Mouse (Mus musculus): ENCODE results near the gene Gm48551. TPM values are rescaled to one million over a fixed set of nuclear protein-coding genes. Genes with fewer than 3 reads are reported as not detected.
A peak's percentile ranks its signal among the peaks of the same experiment; 100 is the strongest.

The Gm48551 gene
- polyA plus RNA-seq, 1 experiment from 2014 or later, result 0.86 TPM

- Histone ChIP-seq H3K27me3 (peaks cover 20% of the 10 kb centered on the region), H3K27ac (peak overlapping the region; percentile 93), H3K9ac (peak overlapping the region; percentile 96), H3K4me2 (peak overlapping the region; percentile 98), H3K4me1 (replicated peaks) (peaks cover 68% of the 10 kb centered on the region), H3K9me3 (replicated peaks) (no peaks in the 10 kb centered on the region), H3K4me3 (replicated peaks) (peak overlapping the region; percentile 90), H3K36me3 (peaks cover 14% of the 10 kb centered on the region)
- DNase-seq (peak; percentile 79), ATAC-seq (ENCODE audit: low read depth) (peak; percentile 45)
- WGBS (ENCODE audit: insufficient replicate concordance), result 6% methylated on average over 12 of the region's 12 CpGs
Measured at GRCm38 (mm10) chr10:81349146-81349545, 35.1 kb upstream of the Gm48551 start.

- Histone ChIP-seq H3K4me3 (replicated peaks) (peak overlapping the region; percentile 90), H3K27me3 (peaks cover 12% of the 10 kb centered on the region), H3K36me3 (peaks cover 14% of the 10 kb centered on the region), H3K4me1 (replicated peaks) (peaks cover 76% of the 10 kb centered on the region), H3K27ac (peak overlapping the region; percentile 93), H3K9me3 (replicated peaks) (no peaks in the 10 kb centered on the region), H3K4me2 (peak overlapping the region; percentile 98), H3K9ac (peak overlapping the region; percentile 96)
- no peak for DNase-seq
- ATAC-seq (ENCODE audit: low read depth), result peak; percentile 1
- under 1% methylated on average over 29 of the region's 29 CpGs for WGBS (ENCODE audit: insufficient replicate concordance)
Measured at GRCm38 (mm10) chr10:81349961-81350350, 34.3 kb upstream of the Gm48551 start.

- Histone ChIP-seq H3K4me3 (replicated peaks) (peak within 1 kb of the TSS; percentile 90), H3K27ac (peak within 1 kb of the TSS; percentile 93), H3K9ac (peak within 1 kb of the TSS; percentile 96), H3K9me3 (replicated peaks) (no peaks in the 10 kb centered on the region), H3K4me2 (peak within 1 kb of the TSS; percentile 98), H3K36me3 (peaks cover 14% of the 10 kb centered on the region), H3K4me1 (replicated peaks) (peaks cover 82% of the 10 kb centered on the region), H3K27me3 (peaks cover 7% of the 10 kb centered on the region)
- WGBS (ENCODE audit: insufficient replicate concordance), result under 1% methylated on average over 54 of the region's 54 CpGs
- ATAC-seq (ENCODE audit: low read depth) (peak; percentile 90), DNase-seq (peak; percentile 99)
Measured at GRCm38 (mm10) chr10:81350351-81351063, 33.8 kb upstream of the Gm48551 start, which contains the start of gene Hmg20b. TSS of gene Hmg20b (minus strand) at chr10:81350480.

- peak; percentile 83 for DNase-seq
- peaks cover 14% of the 10 kb centered on the region for H3K36me3 ChIP-seq
- peak overlapping the region; percentile 60 for H3K9ac ChIP-seq
- H3K9me3 ChIP-seq (replicated peaks), result no peaks in the 10 kb centered on the region
- H3K4me1 ChIP-seq (replicated peaks), result peaks cover 86% of the 10 kb centered on the region
- peak overlapping the region; percentile 59 for H3K4me3 ChIP-seq (replicated peaks)
- WGBS (ENCODE audit: insufficient replicate concordance), result 6% methylated on average over 9 of the region's 9 CpGs
- H3K27ac ChIP-seq, result peak overlapping the region; percentile 88
- peak overlapping the region; percentile 68 for H3K4me2 ChIP-seq
- peak; percentile 23; the same call in 1 of the 2 replicates for ATAC-seq (ENCODE audit: low read depth)
- no peaks in the 10 kb centered on the region for H3K27me3 ChIP-seq
Measured at GRCm38 (mm10) chr10:81351678-81352291, 32.5 kb upstream of the Gm48551 start.

GRCm38 (mm10) chr10:81354738-81355477 is 29.4 kb upstream of the Gm48551 start:
- peaks cover 77% of the 10 kb centered on the region for H3K4me1 ChIP-seq (replicated peaks)
- 63% methylated on average over 9 of the region's 9 CpGs for WGBS (ENCODE audit: insufficient replicate concordance)
- no peak overlapping the region for H3K4me2 ChIP-seq
- no peak for ATAC-seq (ENCODE audit: low read depth)
- H3K27ac ChIP-seq, result no peak overlapping the region
- DNase-seq, result no peak
- H3K4me3 ChIP-seq (replicated peaks), result no peak overlapping the region
- H3K36me3 ChIP-seq, result peaks cover 3% of the 10 kb centered on the region; the same call in 1 of the 2 replicates
- H3K27me3 ChIP-seq, result no peaks in the 10 kb centered on the region
- H3K9ac ChIP-seq, result 0 out of 2 replicates have a peak overlapping the region, but pooled peaks have one; percentile 11
- no peaks in the 10 kb centered on the region for H3K9me3 ChIP-seq (replicated peaks)

- DNase-seq (no peak), ATAC-seq (ENCODE audit: low read depth) (no peak)
- H3K36me3 ChIP-seq, result peaks cover 9% of the 10 kb centered on the region
- H3K9me3 ChIP-seq (replicated peaks), result no peaks in the 10 kb centered on the region
- no peak overlapping the region for H3K4me3 ChIP-seq (replicated peaks)
- WGBS (ENCODE audit: insufficient replicate concordance), result 49% methylated on average over 4 of the region's 4 CpGs
- peaks cover 83% of the 10 kb centered on the region for H3K4me1 ChIP-seq (replicated peaks)
- H3K27ac ChIP-seq, result peak overlapping the region; percentile 79; the same call in 1 of the 2 replicates
- no peak overlapping the region for H3K4me2 ChIP-seq
- no peak overlapping the region for H3K9ac ChIP-seq
- no peaks in the 10 kb centered on the region for H3K27me3 ChIP-seq
Measured at GRCm38 (mm10) chr10:81355533-81355932, 28.7 kb upstream of the Gm48551 start.

GRCm38 (mm10) chr10:81356352-81356990 is 27.8 kb upstream of the Gm48551 start:
- no peaks in the 10 kb centered on the region for H3K27me3 ChIP-seq
- no peaks in the 10 kb centered on the region for H3K9me3 ChIP-seq (replicated peaks)
- H3K4me1 ChIP-seq (replicated peaks), result peaks cover 85% of the 10 kb centered on the region
- WGBS (ENCODE audit: insufficient replicate concordance), result 25% methylated on average over 12 of the region's 12 CpGs
- H3K4me2 ChIP-seq, result peak overlapping the region; percentile 95
- no peak for ATAC-seq (ENCODE audit: low read depth)
- peak overlapping the region; percentile 87 for H3K4me3 ChIP-seq (replicated peaks)
- H3K9ac ChIP-seq, result peak overlapping the region; percentile 66
- peak overlapping the region; percentile 79 for H3K27ac ChIP-seq
- H3K36me3 ChIP-seq, result peaks cover 19% of the 10 kb centered on the region
- DNase-seq, result no peak

- Histone ChIP-seq H3K27ac (peak within 1 kb of the TSS; percentile 98), H3K27me3 (no peaks in the 10 kb centered on the region), H3K36me3 (peaks cover 26% of the 10 kb centered on the region), H3K4me2 (peak within 1 kb of the TSS; percentile 95), H3K9me3 (replicated peaks) (no peaks in the 10 kb centered on the region), H3K4me3 (replicated peaks) (peak within 1 kb of the TSS; percentile 87), H3K9ac (peak within 1 kb of the TSS; percentile 99), H3K4me1 (replicated peaks) (peaks cover 85% of the 10 kb centered on the region)
- peak; percentile 90 for DNase-seq
- ATAC-seq (ENCODE audit: low read depth), result peak; percentile 82
- WGBS (ENCODE audit: insufficient replicate concordance), result 2% methylated on average over 79 of the region's 79 CpGs
Measured at GRCm38 (mm10) chr10:81356991-81357844, 27.0 kb upstream of the Gm48551 start, which contains the start of gene Mfsd12. TSS of gene Mfsd12 (plus strand) at chr10:81357491.

- peaks cover 31% of the 10 kb centered on the region for H3K36me3 ChIP-seq
- peak overlapping the region; percentile 99 for H3K9ac ChIP-seq
- WGBS (ENCODE audit: insufficient replicate concordance), result 18% methylated on average over 4 of the region's 4 CpGs
- H3K4me1 ChIP-seq (replicated peaks), result peaks cover 87% of the 10 kb centered on the region
- peak overlapping the region; percentile 98 for H3K27ac ChIP-seq
- no peaks in the 10 kb centered on the region for H3K9me3 ChIP-seq (replicated peaks)
- peak overlapping the region; percentile 87 for H3K4me3 ChIP-seq (replicated peaks)
- no peak for DNase-seq
- no peak for ATAC-seq (ENCODE audit: low read depth)
- H3K4me2 ChIP-seq, result peak overlapping the region; percentile 95
- no peaks in the 10 kb centered on the region for H3K27me3 ChIP-seq
Measured at GRCm38 (mm10) chr10:81358209-81358608, 26.1 kb upstream of the Gm48551 start.

- H3K9me3 ChIP-seq (replicated peaks), result no peaks in the 10 kb centered on the region
- ATAC-seq (ENCODE audit: low read depth) (no peak), DNase-seq (no peak)
- H3K27ac ChIP-seq, result peak overlapping the region; percentile 98
- peaks cover 38% of the 10 kb centered on the region for H3K36me3 ChIP-seq
- peak overlapping the region; percentile 95 for H3K4me2 ChIP-seq
- H3K27me3 ChIP-seq, result no peaks in the 10 kb centered on the region
- WGBS (ENCODE audit: insufficient replicate concordance), result 53% methylated on average over 1 of the region's 1 CpGs
- H3K4me3 ChIP-seq (replicated peaks), result peak overlapping the region; percentile 87
- peak overlapping the region; percentile 99 for H3K9ac ChIP-seq
- peaks cover 89% of the 10 kb centered on the region for H3K4me1 ChIP-seq (replicated peaks)
Measured at GRCm38 (mm10) chr10:81358841-81359240, 25.4 kb upstream of the Gm48551 start.
